Mouse (Mus musculus): ENCODE data around the gene Tmem253.
"Not testable (repeated sequence)": the region's sequence is repeated elsewhere in the genome, so short reads cannot be mapped to it uniquely, and the experiment has no call there.

Tmem253 gene

DNA sequence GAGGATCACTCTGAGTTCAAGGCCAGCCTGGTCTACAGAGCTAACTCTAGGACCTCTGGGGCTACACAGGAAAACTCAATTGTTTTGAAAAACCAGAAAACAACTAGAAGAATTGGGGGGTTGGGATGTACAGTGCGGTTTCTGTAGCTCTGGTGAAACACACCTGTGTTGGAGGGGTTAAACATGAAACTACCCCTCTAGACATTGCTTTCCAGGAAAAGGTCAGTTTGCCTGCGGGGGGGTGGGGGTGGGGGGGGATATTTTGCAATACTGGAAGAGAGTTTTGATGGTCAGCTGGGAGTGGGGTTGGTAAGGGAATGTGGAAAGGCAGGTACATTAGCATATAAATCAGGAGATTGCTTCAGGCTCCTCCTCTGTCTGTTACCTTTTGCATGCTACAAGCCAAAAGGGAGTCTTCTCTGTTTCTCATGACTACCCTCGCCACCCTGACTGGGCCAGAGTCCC, 6.8 kb downstream of the Tmem253 start:
- DNase-seq (ENCODE audit: low read depth), result no peak

DNA sequence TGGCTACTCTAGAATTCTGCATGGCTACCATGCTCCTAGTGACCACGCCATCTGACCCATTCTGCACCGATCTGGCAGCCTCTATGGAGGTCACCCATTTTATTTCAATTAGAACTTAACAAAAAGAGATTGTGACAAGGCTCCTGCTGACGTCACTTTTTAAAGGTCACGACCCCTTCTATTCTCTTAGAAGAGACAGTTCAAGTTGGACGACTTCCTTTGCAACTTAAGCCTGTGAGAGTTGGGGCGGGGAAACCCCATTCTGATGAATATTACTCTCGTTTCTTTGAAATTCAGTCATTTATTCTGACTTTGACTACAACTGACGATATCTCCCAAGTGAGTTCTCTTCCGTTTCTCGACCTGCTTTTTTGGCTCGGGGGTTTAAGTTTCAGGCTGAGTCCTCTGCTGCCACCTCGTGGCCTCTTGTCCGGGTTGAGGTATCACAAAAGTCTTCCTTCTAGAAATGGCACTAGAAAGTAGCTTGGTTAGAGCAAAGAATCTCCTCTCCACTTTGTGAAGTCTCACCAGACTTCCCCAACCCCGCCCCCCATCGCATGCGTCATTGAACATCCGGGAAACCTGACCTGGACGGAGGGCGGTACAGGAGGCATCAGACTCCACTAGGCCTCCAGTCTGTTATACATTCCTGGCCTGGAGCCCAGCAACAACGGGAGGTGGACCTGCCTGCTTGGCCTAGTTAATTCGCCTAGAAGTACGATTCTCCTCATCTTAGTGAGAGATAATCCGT, 7.4 kb downstream of the Tmem253 start:
- peak; percentile 97 for DNase-seq (ENCODE audit: low read depth)

DNA sequence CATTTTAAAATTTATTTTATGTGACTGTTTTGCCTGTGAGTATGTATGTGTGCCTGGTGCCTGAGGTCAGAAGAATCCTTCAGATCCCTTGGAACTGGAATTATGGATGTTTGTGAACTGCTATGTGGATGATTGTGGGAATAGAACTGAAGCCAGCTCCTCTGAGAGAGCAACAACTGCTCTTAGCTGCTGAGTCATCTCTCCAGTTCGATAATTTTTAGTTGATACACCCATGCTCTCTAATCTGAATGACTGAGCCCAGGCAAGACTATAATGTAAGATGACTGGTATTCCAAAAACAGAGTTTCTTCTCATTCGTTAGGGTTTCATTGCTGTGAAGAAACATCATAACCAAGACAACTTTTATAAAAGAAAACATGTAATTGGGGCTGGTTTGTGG, 8.7 kb downstream of the Tmem253 start:
- no peak for DNase-seq (ENCODE audit: low read depth)

DNA sequence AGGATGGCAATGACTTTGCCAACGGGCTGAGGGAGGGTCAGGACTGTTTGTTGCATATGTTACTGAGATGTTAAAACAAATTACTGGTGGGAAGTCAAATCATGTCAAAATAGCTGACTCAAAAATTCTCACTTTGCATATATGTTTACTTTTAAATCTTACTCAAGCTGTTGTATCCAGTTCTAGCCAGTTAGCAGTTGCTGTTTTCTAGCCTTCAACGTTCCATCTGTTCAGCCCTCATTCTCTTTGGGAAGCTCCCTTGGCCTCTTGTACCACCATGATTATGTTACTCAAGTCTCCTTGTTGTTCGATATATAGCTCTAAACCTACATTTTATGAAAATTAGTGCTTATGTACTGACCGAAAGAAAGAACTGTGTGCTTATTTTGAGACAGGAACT, 10.9 kb downstream of the Tmem253 start:
- DNase-seq (ENCODE audit: low read depth), result no peak

DNA sequence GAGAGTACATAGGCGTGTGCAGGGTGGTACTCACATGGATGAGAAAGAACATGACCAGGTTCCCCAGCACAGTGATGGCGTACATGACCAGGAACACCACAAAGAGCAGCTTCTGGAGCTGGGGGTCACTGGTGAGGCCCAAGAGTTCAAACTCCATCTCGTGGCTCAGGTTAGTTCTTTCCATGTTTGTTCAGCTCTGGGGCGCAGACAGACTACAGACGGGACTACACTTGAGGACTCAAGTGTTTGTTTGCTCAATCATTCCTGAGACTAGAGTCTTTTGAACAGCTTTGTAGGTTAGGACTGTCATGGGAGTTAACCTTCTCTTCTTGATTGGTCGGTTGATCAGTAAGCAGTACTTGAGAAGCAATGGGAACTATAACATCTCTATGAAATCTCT, 20.5 kb downstream of the Tmem253 start:
- no peak for DNase-seq (ENCODE audit: low read depth)

DNA sequence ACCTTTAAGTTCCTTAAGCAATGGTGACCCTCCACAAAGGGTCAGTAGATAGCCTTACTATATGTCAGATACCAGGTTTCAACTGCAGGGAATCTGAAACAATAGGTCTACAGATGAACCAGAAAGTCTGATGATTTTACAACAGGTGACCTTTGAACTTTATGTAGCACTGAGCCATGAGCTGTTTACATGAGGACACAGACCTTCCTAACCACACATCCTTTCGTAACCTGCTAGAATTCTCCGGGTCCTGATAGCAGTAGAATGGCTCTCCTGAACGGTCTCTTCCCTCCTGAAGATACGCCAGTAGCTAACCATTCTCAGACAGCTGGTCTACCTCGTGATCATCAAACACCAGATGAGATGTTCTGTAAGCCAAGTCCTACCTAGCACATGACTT, 23.9 kb downstream of the Tmem253 start:
- DNase-seq (ENCODE audit: low read depth), result no peak

DNA sequence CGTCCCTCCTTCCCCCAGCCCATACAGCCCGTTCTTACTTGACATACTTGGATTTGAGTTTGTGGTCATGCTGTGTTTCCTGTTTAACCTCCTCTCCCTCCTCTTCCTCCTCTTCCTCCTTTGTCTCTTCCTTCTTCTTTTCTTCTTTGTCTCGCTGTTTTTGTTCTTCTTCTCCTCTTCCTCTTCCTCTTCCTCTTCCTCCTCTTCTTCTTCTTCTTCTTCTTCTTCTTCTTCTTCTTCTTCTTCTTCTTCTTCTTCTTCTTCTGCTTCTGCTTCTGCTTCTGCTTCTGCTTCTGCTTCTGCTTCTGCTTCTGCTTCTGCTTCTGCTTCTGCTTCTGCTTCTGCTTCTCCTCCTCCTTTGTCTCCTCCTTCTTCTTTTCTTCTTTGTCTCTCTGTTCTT, 26.9 kb downstream of the Tmem253 start, which contains the start of gene Olfr221:
Gene Olfr221, minus strand, starts transcription at position 101 of the 400 bp plus-strand sequence.
- not testable (repeated sequence) for DNase-seq (ENCODE audit: low read depth)

DNA sequence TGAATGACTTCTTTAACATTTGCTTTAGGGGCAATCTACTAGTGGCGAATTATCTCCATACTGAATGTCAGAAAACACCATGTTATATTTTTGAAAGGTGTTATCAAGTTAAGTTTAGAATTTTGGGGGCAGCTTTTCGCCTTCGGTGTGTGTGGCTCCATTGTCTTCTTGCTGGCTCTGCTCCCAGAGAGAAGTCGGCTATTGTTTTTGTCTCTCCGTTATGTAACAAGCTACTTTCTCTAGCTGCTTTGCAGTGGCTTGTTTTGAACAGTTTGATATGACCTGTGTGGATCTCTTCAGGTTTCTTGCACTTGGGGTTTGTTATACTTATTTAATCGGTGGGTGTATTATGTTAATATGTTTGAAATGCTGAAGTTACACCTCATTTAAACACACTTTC, 28.0 kb downstream of the Tmem253 start:
- DNase-seq (ENCODE audit: low read depth), result no peak

DNA sequence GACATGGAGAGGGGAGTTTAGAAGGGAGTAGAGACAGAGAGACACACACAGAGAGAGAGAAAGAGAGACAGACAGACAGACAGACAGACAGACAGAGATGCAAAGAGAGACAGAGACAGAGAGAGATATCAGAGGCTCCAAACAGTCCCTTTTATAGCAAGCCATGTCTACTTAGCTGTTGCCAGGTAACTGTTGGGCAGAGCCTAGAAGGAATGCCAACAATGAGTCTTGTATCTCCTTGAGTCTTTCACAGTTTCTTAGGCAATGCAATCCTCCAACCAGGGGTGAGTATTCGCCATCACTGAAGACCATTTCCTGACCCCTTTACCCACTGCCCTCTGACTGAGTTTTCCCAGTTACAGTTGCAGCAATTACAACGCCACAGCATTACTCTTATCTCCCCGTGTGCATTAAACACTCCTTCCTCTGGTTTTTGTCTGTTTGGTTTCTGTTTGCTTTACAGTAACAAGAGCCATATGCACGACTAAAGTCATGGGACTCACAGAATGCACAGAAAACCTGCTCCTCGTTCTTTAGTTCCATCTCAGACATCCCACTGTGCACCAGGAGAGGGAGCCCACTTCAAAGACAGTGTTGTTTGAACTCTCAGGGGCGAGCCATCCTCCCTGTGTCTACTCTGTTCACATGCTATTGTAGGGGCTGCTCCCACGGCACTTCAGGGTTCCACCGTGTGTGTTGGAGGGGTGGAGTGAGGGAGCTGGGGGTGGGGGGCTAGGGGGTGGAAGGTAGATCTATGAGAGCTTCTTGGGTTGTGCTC, 29.6 kb downstream of the Tmem253 start:
- DNase-seq (ENCODE audit: low read depth), result peak; percentile 74

DNA sequence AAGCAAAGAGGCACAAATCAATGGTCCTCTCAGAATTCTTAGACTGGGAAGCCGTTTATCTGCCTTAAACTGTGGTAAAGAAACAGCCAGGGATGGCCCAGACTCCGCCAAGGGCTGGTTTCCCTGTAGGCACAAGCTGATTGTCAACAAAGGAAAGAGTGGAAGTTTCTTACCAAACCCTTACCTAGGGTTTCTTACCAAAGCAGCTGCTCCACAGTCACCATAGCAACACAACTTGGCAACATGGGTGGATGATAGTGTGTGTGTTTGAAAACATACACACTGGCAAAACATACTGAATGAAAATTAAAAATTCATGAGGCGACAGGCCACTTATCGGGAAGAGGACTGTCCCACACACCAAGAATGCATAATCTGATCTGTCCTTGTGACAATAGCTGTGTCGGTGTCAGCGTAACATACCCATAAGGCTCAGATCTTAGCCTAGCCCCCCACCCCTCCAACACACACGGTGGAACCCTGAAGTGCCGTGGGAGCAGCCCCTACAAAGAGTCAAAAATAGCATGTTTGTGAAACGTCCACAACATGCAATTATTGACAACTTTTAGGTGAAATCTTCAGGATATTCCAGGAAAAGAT, 30.6 kb downstream of the Tmem253 start:
- no peak for DNase-seq (ENCODE audit: low read depth)

DNA sequence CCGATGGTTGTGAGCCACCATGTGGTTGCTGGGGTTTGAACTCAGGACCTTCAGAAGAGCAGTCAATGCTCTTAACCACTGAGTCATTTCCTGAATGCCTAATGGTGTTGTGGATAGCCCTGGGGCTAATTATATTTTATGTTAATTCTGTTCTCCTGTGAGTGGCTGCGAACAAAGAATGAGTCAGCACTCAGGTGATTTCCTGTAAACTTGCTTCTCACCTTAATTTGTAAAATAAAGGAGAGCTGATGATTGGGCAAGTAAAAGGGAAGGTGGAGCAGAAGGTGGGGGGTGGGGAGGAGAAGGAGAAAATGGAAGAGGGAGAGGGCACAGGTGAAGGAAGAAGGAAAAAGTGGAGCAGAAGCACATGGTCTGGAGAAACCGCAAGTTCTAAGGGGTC, 37.3 kb downstream of the Tmem253 start:
- not testable (repeated sequence) for DNase-seq (ENCODE audit: low read depth)

DNA sequence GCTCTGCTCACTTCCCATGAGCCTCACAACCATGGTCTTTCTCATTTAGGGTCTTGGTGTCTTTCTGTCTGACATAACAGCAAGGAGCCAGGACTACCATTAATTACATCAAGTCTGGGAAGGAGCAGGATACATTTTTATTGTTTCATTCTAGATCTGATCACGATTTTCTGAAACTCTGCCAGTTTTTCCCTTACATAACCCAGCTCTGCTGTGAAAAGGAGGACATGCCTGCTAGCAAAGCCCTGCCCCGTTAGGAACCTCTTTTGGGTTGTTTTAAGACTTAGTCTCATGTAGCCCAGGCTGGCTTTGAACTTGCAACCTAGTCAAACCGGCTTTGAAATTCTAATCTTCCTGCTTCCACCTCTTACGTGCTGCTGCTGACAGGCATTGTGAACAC, 44.5 kb downstream of the Tmem253 start:
- no peak for DNase-seq (ENCODE audit: low read depth)

DNA sequence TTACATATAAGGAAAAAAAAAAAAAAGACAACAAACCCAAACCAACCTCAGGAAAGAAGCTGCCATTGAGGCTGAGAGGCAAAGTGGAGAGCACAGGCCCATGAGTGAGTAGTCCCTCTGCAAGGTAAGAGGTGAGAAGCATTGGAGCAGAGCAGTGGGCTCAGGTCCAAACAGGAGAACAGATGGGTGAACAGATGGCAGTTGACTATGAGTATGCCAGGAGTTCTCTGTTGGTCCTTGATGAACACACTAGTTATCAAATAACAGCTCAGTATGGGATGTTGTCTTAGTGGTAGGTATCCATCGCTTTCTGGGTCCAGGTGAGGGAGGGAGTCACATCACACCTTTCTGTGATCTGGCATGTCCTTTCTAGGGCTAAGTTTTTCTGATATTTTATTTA, 45.3 kb downstream of the Tmem253 start:
- no peak for DNase-seq (ENCODE audit: low read depth)

DNA sequence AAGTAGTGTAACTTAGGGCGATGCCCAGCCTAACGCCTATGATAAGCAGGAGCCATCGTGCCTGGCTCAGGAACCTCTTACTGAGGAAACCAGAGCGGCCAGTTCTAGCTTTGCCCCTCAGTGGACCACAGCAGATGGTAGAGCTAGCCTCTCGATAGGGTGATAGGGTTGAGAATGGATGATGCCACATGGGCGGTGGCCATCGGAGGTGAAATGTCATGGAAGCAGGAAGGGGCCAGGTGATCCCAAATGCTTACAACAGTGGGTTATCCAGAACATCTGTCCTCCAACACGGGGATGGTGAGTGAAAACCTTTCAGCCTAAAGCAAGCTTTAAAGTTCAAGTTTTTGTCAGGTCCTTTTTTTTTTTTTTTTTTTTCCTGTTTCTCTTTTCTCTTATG, 46.3 kb downstream of the Tmem253 start:
- no peak for DNase-seq (ENCODE audit: low read depth)

DNA sequence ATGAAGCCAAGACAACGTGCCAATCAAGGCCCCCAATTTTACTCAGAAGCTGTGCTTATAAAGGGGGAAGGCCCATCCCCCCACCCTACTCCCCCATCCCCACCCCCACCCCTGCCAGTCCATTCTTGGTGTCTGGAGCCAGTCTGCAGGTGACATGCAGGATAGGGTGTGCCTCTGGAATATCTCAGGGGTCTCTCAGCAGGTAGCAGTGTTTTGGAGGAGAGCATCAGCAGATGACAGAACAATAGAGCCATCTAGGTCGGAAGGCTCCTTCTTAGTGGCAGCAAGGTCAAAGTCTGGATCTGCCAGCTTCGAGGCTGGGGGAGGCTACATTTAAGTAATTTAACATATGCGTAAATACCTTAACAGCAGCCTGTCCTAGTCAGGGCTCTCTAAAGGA, 50.7 kb downstream of the Tmem253 start:
- DNase-seq (ENCODE audit: low read depth), result no peak
